Mouse (Mus musculus): ENCODE measurements around the gene Ugt1a8.

The Ugt1a8 gene

DNA sequence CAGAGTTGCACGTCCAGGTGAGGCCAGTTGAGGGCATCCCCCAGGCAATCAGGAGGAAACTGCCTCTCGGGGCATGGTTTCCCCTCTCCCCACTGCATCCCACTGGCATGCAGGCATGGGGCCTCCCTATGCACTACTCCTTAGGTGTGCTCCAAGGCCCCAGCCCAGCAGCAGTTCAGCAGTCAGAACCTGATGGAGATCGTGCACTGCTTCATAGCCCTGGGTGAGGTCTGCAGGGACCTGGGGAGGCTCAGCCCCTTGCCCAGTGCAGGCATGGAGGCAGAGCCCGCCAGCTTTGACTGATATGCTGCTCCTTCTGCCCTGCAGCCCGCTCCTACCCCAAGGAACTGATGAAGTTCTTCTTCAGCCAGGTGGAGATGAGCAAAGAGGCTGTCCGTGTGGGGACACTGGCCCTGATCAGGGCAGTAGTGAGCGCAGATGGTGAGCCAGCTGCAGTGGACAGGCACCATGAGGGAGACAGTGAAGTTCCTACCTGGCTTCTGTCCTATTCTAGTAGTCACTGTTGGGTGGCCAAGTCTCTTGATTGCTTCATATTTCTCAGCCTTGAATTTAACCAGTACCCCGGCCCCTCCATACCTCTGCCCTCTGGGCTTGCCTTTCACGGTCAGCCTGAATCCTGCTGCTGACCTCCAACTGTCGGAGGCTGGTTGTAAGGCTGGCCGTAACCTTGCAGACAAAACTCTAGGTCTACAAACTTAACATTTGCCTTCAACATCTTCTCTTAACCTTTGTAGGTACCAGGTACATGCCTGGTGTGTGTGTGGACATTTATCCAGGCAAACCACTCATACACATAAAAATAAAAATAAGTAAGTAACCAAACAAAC is 147.7 kb downstream of the Ugt1a8 start:
- in situ Hi-C loops (cut with MboI, MseI), result no loop called here

GRCm38 (mm10) chr1:88235894-88236415 is 148.3 kb downstream of the Ugt1a8 start:
- in situ Hi-C loops (cut with MboI, MseI), result no loop called here

DNA sequence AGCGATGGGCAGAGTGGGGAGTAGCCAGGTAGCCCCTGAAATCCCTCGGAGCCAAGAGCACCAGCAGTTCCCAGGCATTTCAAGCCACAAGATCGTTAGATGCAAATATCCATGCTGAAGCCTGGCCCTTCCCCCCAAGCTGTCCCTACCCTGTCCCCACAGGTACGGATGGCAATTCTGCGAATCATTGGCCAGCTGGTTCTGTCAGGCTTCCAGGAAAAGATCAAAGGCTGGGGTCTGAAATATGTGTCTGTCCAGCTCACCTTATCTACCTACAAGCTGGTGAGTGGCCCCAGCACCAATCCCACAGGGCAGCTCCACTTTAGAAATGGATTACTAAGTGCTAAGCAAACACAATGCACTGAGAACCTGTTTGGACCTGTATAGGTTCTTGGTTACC is 149.7 kb downstream of the Ugt1a8 start:
- in situ Hi-C loops (cut with MboI, MseI), result no loop called here

DNA sequence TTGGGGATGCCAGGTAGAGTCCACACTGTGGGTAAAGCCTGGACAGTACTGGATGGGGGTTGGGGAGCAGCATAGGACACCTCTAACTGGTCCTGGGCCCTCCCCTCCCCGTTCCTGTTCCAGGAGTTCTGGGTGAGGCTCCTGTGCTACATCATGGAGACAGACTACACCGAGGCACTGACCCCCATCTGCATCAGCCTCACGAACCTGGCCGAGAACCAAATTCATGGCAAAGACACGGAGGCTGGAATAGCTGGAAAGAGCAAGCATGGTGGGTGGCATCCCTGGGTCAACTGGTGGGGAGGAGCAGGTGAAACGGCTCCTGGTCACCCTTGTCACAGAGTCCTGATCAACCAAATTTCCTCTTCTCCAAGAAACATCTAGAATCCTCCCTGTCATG is 151.2 kb downstream of the Ugt1a8 start:
- in situ Hi-C loops (cut with MboI, MseI), result no loop called here

- in situ Hi-C loops (cut with MboI, MseI), result no loop called here
These were observed 152.5 kb downstream of the Ugt1a8 start for GRCm38 (mm10) chr1:88240072-88240471.

DNA sequence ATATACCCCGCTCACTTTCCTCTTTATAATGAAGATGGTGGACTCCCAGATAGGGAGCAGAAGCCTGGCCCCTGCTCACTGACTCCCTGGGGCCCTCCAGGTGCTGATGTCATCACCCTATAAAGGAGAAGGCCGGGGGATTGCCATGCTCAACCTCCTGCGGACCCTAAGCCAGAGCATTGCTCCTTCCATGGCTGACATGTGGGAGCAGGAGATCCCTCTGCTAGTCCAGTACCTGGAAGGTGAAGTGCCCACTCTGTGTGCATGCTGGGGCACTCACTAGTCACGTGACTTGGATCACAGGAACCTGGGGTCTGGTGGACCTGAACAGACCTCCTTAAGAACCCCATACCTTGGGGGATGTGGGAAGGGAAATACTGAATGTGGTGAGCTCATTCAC is 153.0 kb downstream of the Ugt1a8 start:
- in situ Hi-C loops (cut with MboI, MseI), result no loop called here

DNA sequence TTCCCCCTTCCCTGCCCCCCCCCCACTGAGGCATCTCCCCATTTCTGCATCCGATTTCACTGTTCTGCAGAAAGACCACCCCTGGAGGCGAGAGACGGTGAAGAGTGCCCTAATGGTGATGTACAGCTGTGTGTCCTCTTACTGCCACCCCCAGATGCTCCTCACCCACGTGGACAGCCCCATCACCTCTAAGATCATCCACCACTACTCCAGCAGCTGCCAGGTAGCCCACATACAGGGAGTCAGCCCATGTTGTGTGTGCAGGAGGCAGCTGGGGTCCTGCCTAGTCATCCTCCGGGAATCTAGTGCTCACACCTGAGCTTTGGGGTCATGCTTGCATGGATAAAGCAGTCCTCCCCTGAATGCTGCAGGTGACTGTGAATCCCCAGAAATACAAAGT is 156.2 kb downstream of the Ugt1a8 start:
- in situ Hi-C loops (cut with MboI, MseI), result no loop called here

GRCm38 (mm10) chr1:88245881-88246280 is 158.3 kb downstream of the Ugt1a8 start:
- in situ Hi-C loops (cut with MboI, MseI), result no loop called here

- in situ Hi-C loops (cut with MboI, MseI), result no loop called here
These were observed 158.8 kb downstream of the Ugt1a8 start for GRCm38 (mm10) chr1:88246386-88246785.

GRCm38 (mm10) chr1:88247660-88248059 is 160.0 kb downstream of the Ugt1a8 start:
- in situ Hi-C loops (cut with MboI, MseI), result no loop called here

DNA sequence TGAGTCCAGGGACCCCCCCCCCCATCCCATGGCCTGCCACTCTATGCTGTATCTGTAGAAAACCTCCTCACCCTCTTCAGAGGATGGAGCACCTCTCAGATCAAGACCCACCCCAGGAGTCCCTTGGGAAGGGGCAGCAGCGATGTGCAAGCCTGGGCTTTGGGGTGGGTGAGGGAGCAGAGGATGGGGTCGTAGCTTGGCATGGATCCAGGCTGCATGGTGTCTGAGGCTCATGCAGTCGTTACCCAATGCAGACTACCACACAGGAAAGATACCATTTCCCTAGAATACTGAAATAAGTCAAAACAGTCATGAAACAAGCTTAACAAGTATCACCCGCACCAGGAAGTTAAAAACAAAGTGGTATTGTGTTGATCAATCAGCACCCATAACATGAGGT is 161.0 kb downstream of the Ugt1a8 start:
- in situ Hi-C loops (cut with MboI, MseI), result no loop called here

GRCm38 (mm10) chr1:88249596-88249995 is 162.0 kb downstream of the Ugt1a8 start:
- in situ Hi-C loops (cut with MboI, MseI), result no loop called here

GRCm38 (mm10) chr1:88250023-88250422 is 162.4 kb downstream of the Ugt1a8 start:
- in situ Hi-C loops (cut with MboI, MseI), result no loop called here

DNA sequence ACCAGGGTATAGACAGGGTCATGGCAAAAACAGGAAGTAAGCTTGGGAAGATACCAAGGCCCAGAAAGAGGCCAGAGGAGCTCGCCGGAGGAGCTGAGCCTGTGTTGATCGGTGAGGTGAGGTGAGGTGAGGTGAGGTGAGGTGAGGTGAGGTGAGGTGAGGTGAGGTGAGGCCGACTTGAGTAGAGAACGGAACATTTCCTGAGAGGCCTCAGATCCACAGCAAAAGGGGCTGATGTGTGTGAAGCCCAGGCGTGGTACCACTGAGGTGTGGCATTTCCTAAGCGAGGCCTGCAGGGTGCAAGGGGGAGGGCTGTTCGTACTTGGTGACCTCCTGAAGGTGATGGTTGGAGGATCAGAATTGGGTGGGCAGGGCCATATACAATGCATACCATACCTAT is 165.5 kb downstream of the Ugt1a8 start:
- in situ Hi-C loops (cut with MboI, MseI), result no loop called here

GRCm38 (mm10) chr1:88253540-88253939 is 165.9 kb downstream of the Ugt1a8 start:
- in situ Hi-C loops (cut with MboI, MseI), result no loop called here

DNA sequence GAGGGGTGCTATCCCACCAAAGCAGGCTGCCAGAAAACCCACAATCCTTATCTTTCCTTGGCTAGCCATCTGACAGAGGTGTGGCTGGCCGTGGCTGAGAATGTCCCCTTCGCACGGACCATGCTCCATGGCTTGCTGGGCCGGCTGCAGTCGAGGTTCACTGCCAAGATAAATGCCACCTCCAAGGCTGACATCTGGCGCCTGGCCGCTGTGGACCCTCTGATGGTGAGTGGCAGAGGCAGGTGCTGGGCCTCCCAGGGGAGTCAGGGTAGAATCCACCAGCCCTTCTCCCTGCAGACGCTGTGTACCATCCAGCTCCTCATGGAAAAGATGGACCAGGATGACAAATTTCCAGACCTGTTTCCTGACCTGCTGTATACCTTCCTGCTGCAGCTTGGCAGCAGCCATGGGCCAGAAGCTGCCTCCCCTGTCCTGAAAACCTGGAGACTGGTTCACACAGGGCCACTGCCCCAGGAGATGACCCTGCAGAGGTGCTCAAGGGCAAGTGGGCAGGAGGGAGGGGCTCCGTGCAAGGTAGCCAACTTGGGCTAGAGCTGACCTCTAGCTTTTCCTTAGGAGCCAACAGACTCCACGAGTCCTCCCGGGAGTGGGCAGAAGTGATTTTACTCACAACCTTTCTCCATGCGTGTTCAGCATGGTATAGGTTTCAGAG is 167.3 kb downstream of the Ugt1a8 start:
- in situ Hi-C loops (cut with MboI, MseI), result no loop called here

DNA sequence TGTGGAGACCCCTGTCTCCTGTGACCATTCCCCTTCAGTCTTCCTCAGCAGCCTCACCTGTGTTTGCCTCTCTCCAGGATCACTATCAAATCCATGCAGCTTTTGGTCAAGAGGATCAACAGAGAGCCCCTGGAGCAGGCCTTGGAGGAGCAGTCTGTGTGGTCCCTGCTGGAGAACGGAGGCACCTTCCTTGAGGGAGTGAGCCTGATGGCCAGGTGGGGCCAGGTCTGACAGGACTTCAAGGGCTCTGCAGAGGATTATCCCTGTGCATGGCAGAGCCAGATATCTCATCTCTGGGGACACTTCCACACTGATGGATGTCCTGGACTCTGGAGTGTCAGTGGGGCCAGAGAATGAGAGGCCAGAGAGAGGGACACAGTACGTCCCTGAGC is 167.8 kb downstream of the Ugt1a8 start:
- in situ Hi-C loops (cut with MboI, MseI), result no loop called here

- in situ Hi-C loops (cut with MboI, MseI), result no loop called here
These were observed 168.6 kb downstream of the Ugt1a8 start for GRCm38 (mm10) chr1:88255989-88256754.

- in situ Hi-C loops (cut with MboI, MseI), result no loop called here
These were observed 169.5 kb downstream of the Ugt1a8 start for GRCm38 (mm10) chr1:88256886-88257663.

DNA sequence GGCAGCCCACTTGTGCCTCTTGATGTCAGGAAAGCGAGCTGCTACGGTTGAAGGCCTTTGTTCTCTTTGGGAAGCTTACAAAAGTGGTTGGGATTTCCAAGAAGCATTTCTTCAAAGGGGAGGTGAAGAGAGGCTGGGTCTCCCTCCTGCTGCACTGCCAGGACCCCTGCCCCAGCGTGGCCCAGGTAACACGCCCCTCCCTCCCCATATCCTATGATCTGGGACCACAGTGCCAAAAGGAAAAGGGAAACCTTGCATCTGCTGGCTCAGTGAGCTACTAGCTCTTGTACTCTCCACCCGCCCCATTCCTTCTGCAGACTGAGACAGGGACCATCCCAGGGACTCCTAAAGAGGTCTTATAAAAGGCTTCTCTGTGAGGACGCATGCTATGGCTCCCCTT is 170.1 kb downstream of the Ugt1a8 start:
- in situ Hi-C loops (cut with MboI, MseI), result no loop called here

- in situ Hi-C loops (cut with MboI, MseI), result no loop called here
These were observed 170.7 kb downstream of the Ugt1a8 start for GRCm38 (mm10) chr1:88258361-88258760.
